Mouse (Mus musculus): ENCODE results near the gene Hnrnpf. TPM values are rescaled to one million over a fixed set of nuclear protein-coding genes. Genes with fewer than 3 reads are reported as not detected.

The Hnrnpf gene
- polyA plus RNA-seq, 1 experiment from 2014 or later: 619 TPM

DNA sequence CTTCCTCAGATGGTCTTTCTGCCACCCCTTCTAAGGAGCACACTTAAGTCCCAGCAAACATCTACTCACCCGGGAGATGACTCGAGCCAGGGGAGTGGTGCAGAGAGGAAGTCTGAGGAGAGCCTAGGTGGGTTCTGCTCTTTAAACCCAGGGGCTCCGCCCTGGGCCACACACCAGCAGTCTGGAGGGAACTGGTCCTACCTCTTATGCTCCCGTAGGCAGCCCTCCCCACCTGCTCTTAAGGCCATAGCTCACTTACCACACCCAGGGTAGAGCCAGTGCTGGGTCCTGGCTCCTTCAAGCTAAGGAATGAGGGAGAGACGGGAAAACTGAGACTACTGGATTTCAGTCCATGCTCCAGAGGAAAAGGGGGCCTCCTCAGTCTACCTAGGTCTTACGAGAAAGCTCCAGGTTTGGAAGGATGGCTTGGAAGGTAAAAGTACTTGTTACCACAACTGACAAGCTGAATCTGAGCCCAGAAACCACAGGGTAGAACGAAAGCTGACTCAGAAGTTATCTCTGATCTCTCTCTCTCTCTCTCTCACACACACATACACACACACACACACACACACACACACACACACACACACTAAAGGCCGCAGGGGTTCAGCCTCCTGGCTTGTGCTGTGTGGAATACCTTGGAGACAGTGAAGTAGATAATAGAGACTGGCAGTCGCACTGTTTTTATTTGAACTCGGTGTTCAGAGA lies 37.3 kb downstream of the Hnrnpf start, which contains the start of gene Fxyd4:
Fxyd4 (minus strand) TSS at position 471 of the 711 bp plus-strand sequence.
- H3K27ac ChIP-seq (ENCODE audit: low read depth, low read length): no peak within 1 kb of the TSS
- no peaks in the 10 kb centered on the region for H3K9me3 ChIP-seq (ENCODE audit: control insufficient read depth, low read length)
- ATAC-seq (ENCODE audit: low FRiP score): no peak
- DNase-seq (ENCODE audit: low spot score): no peak
- WGBS: 83% methylated on average over 10 of the region's 10 CpGs
- H3K4me3 ChIP-seq (ENCODE audit: low read depth, low read length): no peak within 1 kb of the TSS
- H3K27me3 ChIP-seq (ENCODE audit: control insufficient read depth, insufficient read depth, low read length): no peaks in the 10 kb centered on the region
- no peaks in the 10 kb centered on the region for H3K36me3 ChIP-seq (ENCODE audit: control insufficient read depth, insufficient read depth, low read length)
- H3K4me2 ChIP-seq (replicated peaks; ENCODE audit: low read depth, low read length): no peak within 1 kb of the TSS
- H3K4me1 ChIP-seq (replicated peaks; ENCODE audit: control insufficient read depth, insufficient read depth, low read length): no peaks in the 10 kb centered on the region
- no peak within 1 kb of the TSS for H3K9ac ChIP-seq (ENCODE audit: low read depth, low read length)

DNA sequence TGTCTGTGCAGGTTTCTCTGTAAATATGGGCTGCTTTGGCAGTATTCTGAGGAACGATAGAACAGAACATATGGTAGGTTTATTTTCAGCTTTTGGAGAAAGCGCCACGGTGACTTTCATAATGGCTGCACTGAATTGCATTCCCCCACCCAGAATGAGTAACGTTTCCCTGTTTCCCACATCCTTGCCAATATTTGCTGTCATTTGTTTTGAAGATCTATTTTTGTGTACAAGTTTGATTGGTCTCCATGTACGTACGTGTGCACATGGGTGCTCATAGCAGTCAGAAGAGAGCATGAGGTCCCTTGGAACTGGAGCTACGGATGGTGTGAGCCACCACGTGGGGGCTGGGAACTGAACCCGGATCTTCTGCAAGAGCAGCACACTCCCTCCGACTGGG lies 38.8 kb downstream of the Hnrnpf start:
- no peak for DNase-seq (ENCODE audit: low spot score)

DNA sequence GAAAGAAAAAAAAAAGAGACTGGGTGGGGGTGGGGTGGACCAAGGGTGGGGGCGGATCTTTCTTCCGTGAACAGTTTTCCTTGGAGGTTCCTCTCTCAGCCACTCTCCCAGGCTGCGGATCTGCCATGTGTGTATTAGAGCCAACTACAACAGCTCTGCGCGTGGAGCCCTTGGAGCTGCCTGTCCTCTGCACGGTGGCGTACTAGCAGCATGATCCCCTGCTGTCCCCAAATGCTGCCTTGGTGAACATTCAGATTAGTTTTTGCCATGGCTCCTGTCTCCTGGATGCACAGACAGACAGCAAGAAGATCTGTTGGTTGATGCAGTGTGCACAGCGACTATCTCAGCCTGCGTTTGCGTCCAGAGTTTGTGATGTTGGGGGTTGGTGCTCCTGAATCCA lies 42.6 kb downstream of the Hnrnpf start:
- no peaks in the 10 kb centered on the region for H3K27me3 ChIP-seq (ENCODE audit: control insufficient read depth, insufficient read depth, low read length)
- H3K4me1 ChIP-seq (replicated peaks; ENCODE audit: control insufficient read depth, insufficient read depth, low read length): no peaks in the 10 kb centered on the region
- no peaks in the 10 kb centered on the region for H3K36me3 ChIP-seq (ENCODE audit: control insufficient read depth, insufficient read depth, low read length)
- H3K9ac ChIP-seq (ENCODE audit: low read depth, low read length): no peak overlapping the region
- no peak for ATAC-seq (ENCODE audit: low FRiP score)
- H3K9me3 ChIP-seq (ENCODE audit: control insufficient read depth, low read length): no peaks in the 10 kb centered on the region
- no peak for DNase-seq (ENCODE audit: low spot score)
- H3K4me2 ChIP-seq (replicated peaks; ENCODE audit: low read depth, low read length): no peak overlapping the region
- 82% methylated on average over 10 of the region's 10 CpGs for WGBS
- H3K27ac ChIP-seq (ENCODE audit: low read depth, low read length): no peak overlapping the region
- H3K4me3 ChIP-seq (ENCODE audit: low read depth, low read length): no peak overlapping the region

More for the DNA sequence above, 38.8 kb downstream of the Hnrnpf start:
- H3K36me3 ChIP-seq (ENCODE audit: control insufficient read depth, insufficient read depth, low read length): no peaks in the 10 kb centered on the region
- H3K27me3 ChIP-seq (ENCODE audit: control insufficient read depth, insufficient read depth, low read length): no peaks in the 10 kb centered on the region
- H3K4me2 ChIP-seq (replicated peaks; ENCODE audit: low read depth, low read length): no peak overlapping the region
- H3K4me1 ChIP-seq (replicated peaks; ENCODE audit: control insufficient read depth, insufficient read depth, low read length): no peaks in the 10 kb centered on the region
- H3K9ac ChIP-seq (ENCODE audit: low read depth, low read length): no peak overlapping the region
- 94% methylated on average over 10 of the region's 10 CpGs for WGBS
- ATAC-seq (ENCODE audit: low FRiP score): no peak
- no peaks in the 10 kb centered on the region for H3K9me3 ChIP-seq (ENCODE audit: control insufficient read depth, low read length)
- H3K4me3 ChIP-seq (ENCODE audit: low read depth, low read length): no peak overlapping the region
- H3K27ac ChIP-seq (ENCODE audit: low read depth, low read length): no peak overlapping the region

DNA sequence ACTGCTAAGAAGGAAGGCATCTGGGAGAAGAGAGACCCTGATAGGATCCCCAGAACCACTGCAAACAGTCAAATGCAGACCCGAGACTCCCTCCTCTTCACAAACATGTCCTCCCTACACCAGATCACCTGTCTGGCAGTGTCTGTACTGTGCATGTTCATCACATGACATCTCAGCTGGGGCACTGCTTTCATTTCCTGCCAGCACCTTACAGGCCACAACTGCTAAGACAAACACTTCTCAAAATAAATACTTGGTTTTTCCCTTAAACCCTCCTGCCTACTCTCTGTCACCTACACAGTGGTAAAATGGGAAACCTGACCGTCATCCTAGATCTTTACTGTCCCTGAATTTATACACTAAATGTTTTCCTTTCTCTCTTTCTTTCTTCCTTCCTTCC lies 43.8 kb downstream of the Hnrnpf start:
- 86% methylated on average over 2 of the region's 2 CpGs for WGBS
- no peaks in the 10 kb centered on the region for H3K27me3 ChIP-seq (ENCODE audit: control insufficient read depth, insufficient read depth, low read length)
- no peak overlapping the region for H3K9ac ChIP-seq (ENCODE audit: low read depth, low read length)
- ATAC-seq (ENCODE audit: low FRiP score) (no peak), DNase-seq (ENCODE audit: low spot score) (no peak)
- H3K4me2 ChIP-seq (replicated peaks; ENCODE audit: low read depth, low read length): no peak overlapping the region
- no peak overlapping the region for H3K4me3 ChIP-seq (ENCODE audit: low read depth, low read length)
- no peak overlapping the region for H3K27ac ChIP-seq (ENCODE audit: low read depth, low read length)
- no peaks in the 10 kb centered on the region for H3K9me3 ChIP-seq (ENCODE audit: control insufficient read depth, low read length)
- H3K36me3 ChIP-seq (ENCODE audit: control insufficient read depth, insufficient read depth, low read length): no peaks in the 10 kb centered on the region
- H3K4me1 ChIP-seq (replicated peaks; ENCODE audit: control insufficient read depth, insufficient read depth, low read length): no peaks in the 10 kb centered on the region

DNA sequence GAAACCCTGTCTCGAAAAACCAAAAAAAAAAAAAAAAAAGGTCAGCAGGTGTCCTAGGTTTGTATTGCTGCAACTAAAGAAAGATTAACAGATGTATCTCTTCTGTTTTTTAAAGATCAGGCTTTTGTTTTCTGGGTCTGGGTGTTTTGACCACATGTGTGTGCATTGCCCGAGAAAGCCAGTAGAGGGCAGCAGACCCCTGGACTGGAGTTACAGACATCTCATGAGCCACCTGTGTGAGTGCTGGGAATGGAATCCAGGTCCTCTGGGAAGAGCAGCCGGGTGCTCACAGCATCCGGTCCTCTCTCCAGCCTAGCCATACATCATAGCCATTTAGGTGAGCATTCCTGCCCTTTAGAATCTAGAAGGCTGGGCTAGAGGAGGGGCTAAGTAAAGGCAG lies 52.2 kb downstream of the Hnrnpf start:
- Histone ChIP-seq H3K4me3 (ENCODE audit: low read depth, low read length) (no peak overlapping the region), H3K9me3 (ENCODE audit: control insufficient read depth, low read length) (no peaks in the 10 kb centered on the region), H3K4me1 (replicated peaks; ENCODE audit: control insufficient read depth, insufficient read depth, low read length) (peaks cover 3% of the 10 kb centered on the region; the same call in 1 of the 2 replicates), H3K4me2 (replicated peaks; ENCODE audit: low read depth, low read length) (no peak overlapping the region), H3K27me3 (ENCODE audit: control insufficient read depth, insufficient read depth, low read length) (no peaks in the 10 kb centered on the region), H3K9ac (ENCODE audit: low read depth, low read length) (no peak overlapping the region), H3K27ac (ENCODE audit: low read depth, low read length) (no peak overlapping the region), H3K36me3 (ENCODE audit: control insufficient read depth, insufficient read depth, low read length) (no peaks in the 10 kb centered on the region)
- DNase-seq (ENCODE audit: low spot score): no peak
- WGBS: 87% methylated on average over 4 of the region's 4 CpGs
- ATAC-seq (ENCODE audit: low FRiP score): no peak

DNA sequence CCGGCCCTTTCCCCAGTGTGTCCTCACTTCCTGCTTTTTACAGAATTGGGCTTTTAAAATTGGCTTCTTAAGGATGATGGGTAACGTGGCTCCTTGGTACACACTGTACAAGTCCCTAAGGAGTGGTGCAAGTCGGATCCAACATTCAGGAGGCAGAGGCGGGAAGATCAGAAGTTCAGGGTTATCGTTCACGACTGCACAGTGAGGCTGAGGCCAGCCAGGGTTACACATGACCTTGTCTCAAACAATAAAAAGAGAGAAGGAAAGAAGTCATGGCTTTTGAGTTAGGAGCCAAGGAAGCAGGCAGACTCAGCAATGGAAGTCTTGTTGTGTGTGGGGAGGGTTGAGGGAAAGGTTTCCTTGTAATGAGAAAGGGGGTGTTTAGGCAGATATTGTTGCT lies 56.0 kb downstream of the Hnrnpf start:
- no peaks in the 10 kb centered on the region for H3K27me3 ChIP-seq (ENCODE audit: control insufficient read depth, insufficient read depth, low read length)
- no peak for ATAC-seq (ENCODE audit: low FRiP score)
- WGBS: 75% methylated on average over 6 of the region's 6 CpGs
- H3K4me2 ChIP-seq (replicated peaks; ENCODE audit: low read depth, low read length): no peak overlapping the region
- no peak overlapping the region for H3K9ac ChIP-seq (ENCODE audit: low read depth, low read length)
- H3K4me1 ChIP-seq (replicated peaks; ENCODE audit: control insufficient read depth, insufficient read depth, low read length): peaks cover 3% of the 10 kb centered on the region; the same call in 1 of the 2 replicates
- H3K4me3 ChIP-seq (ENCODE audit: low read depth, low read length): no peak overlapping the region
- H3K36me3 ChIP-seq (ENCODE audit: control insufficient read depth, insufficient read depth, low read length): no peaks in the 10 kb centered on the region
- H3K9me3 ChIP-seq (ENCODE audit: control insufficient read depth, low read length): no peaks in the 10 kb centered on the region
- no peak overlapping the region for H3K27ac ChIP-seq (ENCODE audit: low read depth, low read length)
- DNase-seq (ENCODE audit: low spot score): no peak

DNA sequence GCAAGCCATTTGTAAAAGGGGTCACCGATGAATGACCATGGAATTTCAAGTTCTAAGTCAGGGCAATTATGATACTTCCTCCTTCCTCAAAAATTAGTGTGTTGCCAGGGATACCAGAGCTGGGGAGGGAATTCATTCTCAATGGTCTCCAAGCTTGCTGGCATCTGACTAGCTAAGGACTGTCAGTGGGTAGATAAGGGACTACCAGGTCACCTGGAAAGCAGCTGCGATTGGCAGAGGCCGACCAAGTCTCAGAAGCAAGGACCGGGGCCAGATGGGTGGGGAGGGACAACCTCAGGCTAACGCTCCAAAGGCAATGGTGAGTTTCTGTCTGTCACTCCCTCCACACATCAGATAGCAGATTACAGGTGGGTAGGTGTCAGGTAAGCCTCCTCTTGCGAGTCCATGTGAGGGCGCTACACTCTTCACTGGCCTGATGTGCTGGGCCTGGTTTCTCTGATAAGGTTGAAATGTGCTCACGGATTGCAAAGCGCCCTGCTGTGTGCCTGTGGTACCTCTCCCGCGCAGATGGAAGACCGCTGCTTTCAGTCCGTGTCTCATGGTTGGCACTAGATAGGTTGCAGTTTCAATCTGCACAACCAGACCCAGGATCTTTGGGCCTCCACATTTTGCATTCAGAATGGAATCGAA lies 56.9 kb downstream of the Hnrnpf start:
- H3K9me3 ChIP-seq (ENCODE audit: control insufficient read depth, low read length): no peaks in the 10 kb centered on the region
- no peaks in the 10 kb centered on the region for H3K27me3 ChIP-seq (ENCODE audit: control insufficient read depth, insufficient read depth, low read length)
- H3K4me1 ChIP-seq (replicated peaks; ENCODE audit: control insufficient read depth, insufficient read depth, low read length): peaks cover 3% of the 10 kb centered on the region; the same call in 1 of the 2 replicates
- no peaks in the 10 kb centered on the region for H3K36me3 ChIP-seq (ENCODE audit: control insufficient read depth, insufficient read depth, low read length)
- ATAC-seq (ENCODE audit: low FRiP score) (no peak), DNase-seq (ENCODE audit: low spot score) (no peak)
- no peak overlapping the region for H3K9ac ChIP-seq (ENCODE audit: low read depth, low read length)
- no peak overlapping the region for H3K27ac ChIP-seq (ENCODE audit: low read depth, low read length)
- no peak overlapping the region for H3K4me2 ChIP-seq (replicated peaks; ENCODE audit: low read depth, low read length)
- H3K4me3 ChIP-seq (ENCODE audit: low read depth, low read length): no peak overlapping the region
- WGBS: 17% methylated on average over 14 of the region's 14 CpGs

GRCm38 (mm10) chr6:117963201-117963600 lies 63.1 kb downstream of the Hnrnpf start:
- WGBS: 81% methylated on average over 3 of the region's 3 CpGs

DNA sequence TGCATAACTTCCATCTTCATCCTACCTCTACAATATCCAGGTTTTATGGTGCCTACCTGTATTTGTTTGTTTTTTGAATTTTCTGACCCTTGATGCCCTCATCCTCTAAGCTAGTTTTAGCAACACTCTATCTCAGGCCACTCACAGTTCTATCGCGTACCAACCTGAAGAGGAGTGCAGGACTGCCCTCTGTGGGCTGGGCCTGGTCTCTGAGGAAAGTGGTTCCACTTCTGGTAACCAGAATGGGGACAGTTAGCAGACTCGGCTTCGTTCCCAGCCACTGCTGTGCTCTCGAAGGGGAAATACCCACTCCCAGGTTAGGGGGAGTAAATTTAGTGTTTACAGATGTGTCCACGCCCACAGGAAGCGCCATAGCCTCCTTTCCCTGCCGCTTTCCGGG lies 66.6 kb downstream of the Hnrnpf start:
- 64% methylated on average over 9 of the region's 9 CpGs for WGBS
- Histone ChIP-seq H3K9me3 (ENCODE audit: control insufficient read depth, low read length) (no peaks in the 10 kb centered on the region), H3K9ac (ENCODE audit: low read depth, low read length) (no peak overlapping the region), H3K4me1 (replicated peaks; ENCODE audit: control insufficient read depth, insufficient read depth, low read length) (no peaks in the 10 kb centered on the region), H3K4me2 (replicated peaks; ENCODE audit: low read depth, low read length) (no peak overlapping the region), H3K27me3 (ENCODE audit: control insufficient read depth, insufficient read depth, low read length) (no peaks in the 10 kb centered on the region), H3K36me3 (ENCODE audit: control insufficient read depth, insufficient read depth, low read length) (no peaks in the 10 kb centered on the region), H3K4me3 (ENCODE audit: low read depth, low read length) (no peak overlapping the region), H3K27ac (ENCODE audit: low read depth, low read length) (no peak overlapping the region)
- ATAC-seq (ENCODE audit: low FRiP score) (no peak), DNase-seq (ENCODE audit: low spot score) (no peak)

More at GRCm38 (mm10) chr6:117963201-117963600, 63.1 kb downstream of the Hnrnpf start:
- Histone ChIP-seq H3K9ac (ENCODE audit: low read depth, low read length) (no peak overlapping the region), H3K36me3 (ENCODE audit: control insufficient read depth, insufficient read depth, low read length) (no peaks in the 10 kb centered on the region), H3K4me2 (replicated peaks; ENCODE audit: low read depth, low read length) (no peak overlapping the region), H3K4me3 (ENCODE audit: low read depth, low read length) (no peak overlapping the region), H3K9me3 (ENCODE audit: control insufficient read depth, low read length) (no peaks in the 10 kb centered on the region), H3K27me3 (ENCODE audit: control insufficient read depth, insufficient read depth, low read length) (no peaks in the 10 kb centered on the region), H3K27ac (ENCODE audit: low read depth, low read length) (no peak overlapping the region), H3K4me1 (replicated peaks; ENCODE audit: control insufficient read depth, insufficient read depth, low read length) (no peaks in the 10 kb centered on the region)
- ATAC-seq (ENCODE audit: low FRiP score) (no peak), DNase-seq (ENCODE audit: low spot score) (no peak)
